Mouse (Mus musculus) cerebellum, adult 11-12 months (tissue): Measurements from ENCODE around the gene Cd1d1.

Experiments used
- DNase-seq: peaks from one replicate; pipeline ENCODE4 v3.0.0; 2022

Cd1d1 gene

DNA sequence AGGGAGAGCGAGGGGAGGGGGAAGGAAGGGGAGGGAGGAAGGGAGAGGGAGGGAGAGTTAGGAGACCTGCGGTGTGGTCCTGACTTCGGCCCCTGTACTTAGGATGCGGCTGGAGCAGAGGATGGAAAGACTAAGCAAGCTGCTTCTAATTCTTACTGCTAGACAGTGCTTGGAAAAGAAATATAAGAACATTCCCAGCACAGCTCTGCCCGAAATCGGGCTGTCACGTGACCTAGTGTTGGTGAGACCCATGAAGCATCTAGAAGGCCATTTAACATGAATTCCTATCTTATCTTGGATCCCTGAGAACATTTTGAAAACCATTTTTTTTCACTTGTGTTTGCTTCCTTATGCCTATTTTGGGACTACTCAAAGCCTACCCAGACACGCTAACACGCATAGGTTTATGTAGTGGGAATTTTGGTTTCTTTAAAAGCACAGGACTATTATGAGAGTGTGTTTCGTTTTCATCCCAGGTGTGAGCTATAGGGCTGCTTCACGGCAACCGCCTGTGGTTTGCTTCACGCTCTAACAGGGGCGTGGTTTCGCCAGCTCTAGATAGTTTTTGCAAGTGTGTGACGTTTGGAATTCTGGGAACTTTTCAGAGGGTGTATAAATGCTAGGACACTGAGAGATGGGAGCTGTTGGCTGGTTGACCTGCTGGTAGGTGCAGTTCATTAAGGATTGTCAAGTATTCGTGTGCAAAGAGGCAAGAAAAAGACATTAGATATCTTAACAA lies 38.4 kb downstream of the Cd1d1 start:
- DNase-seq: no peak

DNA sequence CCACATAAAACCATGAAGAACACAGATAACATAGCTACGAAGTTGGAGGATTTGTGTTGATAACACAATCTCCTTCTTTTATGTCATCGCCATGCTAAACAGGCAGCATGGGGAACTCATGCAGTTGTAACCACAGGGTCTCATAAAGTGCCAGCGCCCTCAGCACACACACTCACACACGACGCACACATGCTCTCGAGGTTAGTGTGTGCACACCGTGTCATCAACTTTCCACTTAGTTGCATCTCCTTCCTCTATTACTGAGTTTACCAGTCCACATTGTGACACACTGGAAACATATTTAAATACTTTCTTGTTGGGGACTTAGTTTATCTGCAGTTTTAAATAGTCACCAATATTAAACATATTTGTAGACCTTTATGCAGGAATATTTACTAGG lies 40.2 kb downstream of the Cd1d1 start:
- no peak for DNase-seq

DNA sequence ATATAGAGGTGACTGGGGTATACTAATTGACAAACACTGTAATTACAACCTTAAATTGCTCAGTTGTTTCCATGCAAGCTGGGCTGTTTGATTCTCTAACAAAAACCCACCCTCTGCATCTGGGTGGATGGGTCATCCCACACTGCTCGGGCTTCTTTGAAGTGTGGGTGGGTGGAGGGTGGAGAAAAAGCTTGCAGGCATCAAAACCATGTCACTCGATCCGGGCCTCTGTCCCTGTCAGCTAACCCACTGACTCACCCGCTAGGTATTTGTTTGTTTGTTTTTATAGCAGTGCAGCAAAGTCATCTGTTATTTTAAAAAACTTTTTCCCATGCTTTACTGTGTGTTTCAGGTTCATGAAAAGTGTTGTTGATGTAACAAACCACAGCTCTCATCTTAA lies 43.9 kb downstream of the Cd1d1 start:
- no peak for DNase-seq

DNA sequence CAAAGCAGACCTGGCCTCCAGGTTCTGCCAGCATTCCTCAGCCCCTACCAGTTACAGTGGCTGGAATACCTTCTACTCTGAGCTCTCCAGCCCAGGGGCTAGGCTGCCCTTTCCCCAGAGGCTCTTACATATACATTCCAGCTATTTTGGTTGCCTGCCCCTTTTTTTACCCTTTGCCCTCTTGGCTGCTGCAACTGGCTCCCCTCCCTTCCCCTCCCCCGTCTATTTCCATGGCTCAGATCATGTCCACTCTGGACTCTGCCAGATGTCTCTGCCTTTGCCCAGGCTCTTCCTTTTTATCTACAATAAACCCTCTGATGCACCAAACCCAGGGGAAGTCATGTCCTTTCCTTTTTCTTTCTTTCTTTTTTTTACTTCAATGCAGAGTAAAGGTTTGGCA lies 44.7 kb downstream of the Cd1d1 start:
- no peak for DNase-seq

DNA sequence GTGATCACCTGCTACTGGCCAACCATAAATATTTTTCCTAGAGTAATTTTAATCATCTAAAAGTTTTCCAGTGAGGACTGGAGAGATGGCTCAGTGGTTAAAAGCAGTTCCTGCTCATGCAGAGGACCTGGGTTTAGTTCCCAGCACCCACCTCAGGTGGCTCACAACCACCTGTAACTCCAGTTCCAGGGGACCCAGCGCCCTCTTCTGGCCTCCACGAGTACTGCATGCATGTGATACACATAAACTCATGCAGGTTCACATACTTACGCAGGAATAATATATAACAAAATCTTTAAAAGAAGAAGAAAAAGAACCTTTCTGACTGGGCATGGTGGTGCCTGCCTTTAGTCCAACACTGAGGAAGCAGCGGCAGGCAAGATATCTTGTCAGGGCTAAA lies 45.4 kb downstream of the Cd1d1 start:
- DNase-seq: no peak

DNA sequence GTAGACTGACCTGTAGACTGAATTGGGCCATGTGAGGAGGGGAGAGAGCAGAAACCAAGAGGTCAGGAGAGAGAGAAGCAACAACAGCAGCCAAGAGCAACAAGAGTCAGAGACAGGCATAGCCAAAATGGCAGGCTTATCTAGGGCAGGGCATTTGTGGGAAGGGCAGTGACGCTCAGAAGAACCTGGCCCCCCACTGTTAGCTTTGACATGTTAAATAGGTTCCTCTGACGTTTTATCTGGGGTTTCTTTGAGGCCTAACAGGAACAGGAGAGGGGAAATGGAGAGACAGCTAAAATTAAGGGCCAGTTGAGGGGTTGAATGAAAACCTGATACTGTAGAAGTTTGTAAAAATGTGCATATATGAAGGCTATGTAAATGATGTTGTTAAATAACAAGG lies 48.6 kb downstream of the Cd1d1 start:
- DNase-seq: no peak
